ENCODE assay signal across 26 mouse cellular contexts in the genomic region with DNA sequence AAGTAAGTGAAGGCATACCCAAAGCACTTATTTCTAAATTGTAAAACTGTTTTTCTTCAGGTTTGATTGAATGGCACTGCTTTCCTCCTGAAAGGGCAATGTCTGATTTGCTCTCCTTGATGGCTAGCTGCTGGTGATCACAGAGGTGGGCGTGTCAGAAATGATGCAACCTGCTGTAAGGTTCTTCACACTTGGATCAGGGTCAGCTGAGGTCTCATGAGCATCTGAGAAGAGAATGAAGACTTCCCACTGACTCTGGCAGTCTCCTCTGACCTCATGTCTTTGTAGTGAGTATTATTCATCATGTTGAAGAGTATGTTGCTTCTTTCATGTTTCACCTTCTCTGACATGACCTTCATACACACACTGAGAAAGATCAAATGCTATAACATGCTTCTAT. TPM values are rescaled to one million over a fixed set of nuclear protein-coding genes. Genes with fewer than 3 reads are reported as not detected.
"Had no signal": no experiment of that assay in that cellular context is flagged by ENCODE, and none has a peak within 500 bp of the region (broad histone marks: within the 10 kb centered on the region; RNA-seq: fewer than 3 reads in every experiment).

No protein-coding gene starts in this region.

- H3K4me2 ChIP-seq: liver, embryonic 13.5 days; midbrain, embryonic 12.5 days; midbrain, embryonic 15.5 days; neural tube, embryonic 13.5 days had no signal

- H3K36me3 ChIP-seq: liver, embryonic 13.5 days; midbrain, embryonic 12.5 days; midbrain, embryonic 15.5 days; neural tube, embryonic 13.5 days had no signal

- H3K4me3 ChIP-seq: liver, embryonic 13.5 days; midbrain, embryonic 12.5 days; midbrain, embryonic 15.5 days; neural tube, embryonic 13.5 days had no signal

- H3K27ac ChIP-seq: liver, embryonic 13.5 days; midbrain, embryonic 12.5 days; midbrain, embryonic 15.5 days; neural tube, embryonic 13.5 days had no signal

- H3K9me3 ChIP-seq: liver, embryonic 13.5 days; midbrain, embryonic 12.5 days had no signal

- H3K27me3 ChIP-seq: liver, embryonic 13.5 days; midbrain, embryonic 12.5 days; midbrain, embryonic 15.5 days; neural tube, embryonic 13.5 days had no signal

- DNase-seq: kidney, adult 9 months; kidney, postnatal 14 days; kidney, postnatal 4 days; liver, embryonic 13.5 days; lung, adult 2 months; lung, postnatal 14 days; lung, postnatal 4 days; thymus, postnatal 25 days had no signal

- H3K4me1 ChIP-seq: liver, embryonic 13.5 days; midbrain, embryonic 12.5 days; midbrain, embryonic 15.5 days; neural tube, embryonic 13.5 days had no signal

- ATAC-seq: midbrain, embryonic 15.5 days had no signal

- H3K9ac ChIP-seq: liver, embryonic 13.5 days; midbrain, embryonic 12.5 days; midbrain, embryonic 15.5 days; neural tube, embryonic 13.5 days had no signal

RNA-seq across cellular contexts. Expression of a gene that starts 44.4 kb away (rescaled TPM):
- total RNA-seq: layer of hippocampus, adult 18-20 months; layer of hippocampus, postnatal 14 days; left cerebral cortex, postnatal 36 days; liver, adult 2 months; megakaryocyte-erythroid progenitor cell, adult 5-6 weeks; neutrophil, adult 5-6 weeks had no signal
- polyA plus RNA-seq: kidney, embryonic 16.5 days; limb, embryonic 11.5 days; limb, embryonic 14.5 days; liver, adult 2 months; liver, embryonic 13.5 days; liver, embryonic 16.5 days; lung, adult 2 months; lung, embryonic 16.5 days; midbrain, embryonic 12.5 days; neural tube, embryonic 13.5 days; small intestine, adult 2 months; spleen, adult 2 months; stomach, embryonic 16.5 days; thymus, postnatal 0 days had no signal
